Mouse (Mus musculus) CH12.LX (cell line): Measurements from ENCODE around the gene Adgrl3. TPM values are rescaled to one million over a fixed set of nuclear protein-coding genes. Genes with fewer than 3 reads are reported as not detected.

ENCODE experiments used
- DNase-seq: peaks from one replicate; pipeline ENCODE4 v3.0.0-alpha.2; 2013; ENCODE audit errors: extremely low read depth
- H3K27ac ChIP-seq: 2 replicates; pipeline ENCODE4 v1.5.1; 2012; ENCODE audit warnings: low read depth, mild to moderate bottlenecking, control low read depth, moderate library complexity; ENCODE audit not compliant: insufficient read depth
- H3K27me3 ChIP-seq: replicated peaks from 2 replicates; pipeline ENCODE3; 2012; ENCODE audit warnings: inconsistent platforms
- H3K36me3 ChIP-seq, 2 experiments: replicated peaks in 1 of 2; 2 replicates each; pipeline versions ENCODE3 to v1.6.1; 2012; ENCODE audit warnings: inconsistent platforms in 1 of 2, low read length in 1 of 2, mild to moderate bottlenecking in 1 of 2, mixed read lengths in 1 of 2, moderate library complexity in 1 of 2; ENCODE audit not compliant: control insufficient read depth in 1 of 2, insufficient read depth in 1 of 2
- H3K4me1 ChIP-seq, 2 experiments: 2 replicates each; pipeline ENCODE4 v1.6.1; 2012; ENCODE audit warnings: inconsistent platforms in 1 of 2, moderate library complexity in 1 of 2; ENCODE audit not compliant: insufficient read depth in 2 of 2, control insufficient read depth in 1 of 2
- H3K4me2 ChIP-seq: 2 replicates; pipeline ENCODE4 v1.6.1; 2012; ENCODE audit warnings: low read depth, mild to moderate bottlenecking, control low read depth; ENCODE audit not compliant: poor library complexity, insufficient read depth, severe bottlenecking
- H3K4me3 ChIP-seq, 3 experiments: fragments of 150-350 bp in 1 of 3; sonication (generic) in 1 of 3; replicated peaks in 1 of 3; 2 replicates each; pipeline versions ENCODE3 to v1.5.1; 2011 to 2012; ENCODE audit warnings: low read depth in 2 of 3, low read length in 2 of 3, mild to moderate bottlenecking in 2 of 3, moderate library complexity in 2 of 3, control low read depth in 1 of 3, improper control_type of control experiment in 1 of 3, inconsistent platforms in 1 of 3, mixed read lengths in 1 of 3; ENCODE audit not compliant: poor library complexity in 1 of 3
- H3K79me2 ChIP-seq: replicated peaks from 2 replicates; pipeline ENCODE4 v1.6.1; 2012; ENCODE audit warnings: mild to moderate bottlenecking, moderate library complexity; ENCODE audit not compliant: control insufficient read depth, poor library complexity, insufficient read depth, severe bottlenecking; ENCODE audit errors: extremely low read depth
- H3K9ac ChIP-seq: 2 replicates; pipeline ENCODE4 v1.6.1; 2012; ENCODE audit warnings: low read depth, mild to moderate bottlenecking, control low read depth, moderate library complexity; ENCODE audit not compliant: insufficient read depth
- H3K9me3 ChIP-seq: replicated peaks from 2 replicates; pipeline ENCODE3; 2012; ENCODE audit warnings: low read length, inconsistent platforms, mixed read lengths
- CHD2 ChIP-seq: IDR thresholded peaks from 2 replicates; pipeline ENCODE4 v1.6.1; 2011; ENCODE audit warnings: low read length, improper control_type of control experiment
- CTCF ChIP-seq, 2 experiments: IDR thresholded peaks in 1 of 2; conservative IDR thresholded peaks in 1 of 2; 2 replicates each; pipeline ENCODE4 v1.5.1; 2011 to 2012; ENCODE audit warnings: low read depth in 2 of 2, low read length in 2 of 2, improper control_type of control experiment in 1 of 2, inconsistent platforms in 1 of 2, mild to moderate bottlenecking in 1 of 2, moderate library complexity in 1 of 2
- ETS1 ChIP-seq: conservative IDR thresholded peaks from 2 replicates; pipeline ENCODE4 v1.6.1; 2012; ENCODE audit warnings: low read depth, mild to moderate bottlenecking, inconsistent platforms, low read length, improper control_type of control experiment, moderate library complexity
- HCFC1 ChIP-seq: IDR thresholded peaks from 2 replicates; pipeline ENCODE4 v1.6.1; 2012; ENCODE audit warnings: low read depth, mild to moderate bottlenecking, inconsistent platforms, low read length, improper control_type of control experiment
- IRF4 ChIP-seq: IDR thresholded peaks from 2 replicates; pipeline ENCODE4 v1.6.1; 2014; ENCODE audit warnings: low read depth, mild to moderate bottlenecking, inconsistent platforms, low read length, improper control_type of control experiment
- JUN ChIP-seq: IDR thresholded peaks from 2 replicates; pipeline ENCODE4 v1.6.1; 2011; ENCODE audit warnings: low read depth, mild to moderate bottlenecking, low read length, improper control_type of control experiment, moderate library complexity; ENCODE audit not compliant: insufficient read depth
- JUND ChIP-seq: conservative IDR thresholded peaks from 2 replicates; pipeline ENCODE4 v1.6.1; 2011; ENCODE audit warnings: low read depth, low read length, improper control_type of control experiment
- MAX ChIP-seq: IDR thresholded peaks from 2 replicates; pipeline ENCODE4 v1.6.1; 2011; ENCODE audit warnings: low read length, improper control_type of control experiment
- MEF2A ChIP-seq: IDR thresholded peaks from 2 replicates; pipeline ENCODE4 v1.6.1; 2014; ENCODE audit warnings: low read depth, mild to moderate bottlenecking, inconsistent platforms, low read length, improper control_type of control experiment, borderline replicate concordance
- NRF1 ChIP-seq: IDR thresholded peaks from 2 replicates; pipeline ENCODE4 v1.6.1; 2014; ENCODE audit warnings: low read depth, mild to moderate bottlenecking, inconsistent platforms, low read length, improper control_type of control experiment, moderate library complexity
- POLR2A ChIP-seq: IDR thresholded peaks from 2 replicates; pipeline ENCODE4 v1.6.1; 2011; ENCODE audit warnings: low read depth, mild to moderate bottlenecking, improper control_type of control experiment, low read length
- POLR2AphosphoS2 ChIP-seq: IDR thresholded peaks from 2 replicates; pipeline ENCODE4 v1.6.1; 2011; ENCODE audit warnings: low read depth, low read length, improper control_type of control experiment
- RAD21 ChIP-seq: IDR thresholded peaks from 2 replicates; pipeline ENCODE4 v1.6.1; 2011; ENCODE audit warnings: low read depth, mild to moderate bottlenecking, low read length, improper control_type of control experiment, moderate library complexity
- UBTF ChIP-seq: IDR thresholded peaks from 2 replicates; pipeline ENCODE4 v1.6.1; 2012; ENCODE audit warnings: low read depth, mild to moderate bottlenecking, inconsistent platforms, low read length, improper control_type of control experiment, moderate library complexity
- USF1 ChIP-seq: IDR thresholded peaks from 2 replicates; pipeline ENCODE4 v1.6.1; 2014; ENCODE audit warnings: low read depth, mild to moderate bottlenecking, inconsistent platforms, low read length, improper control_type of control experiment
- ZKSCAN1 ChIP-seq: IDR thresholded peaks from 2 replicates; pipeline ENCODE4 v1.6.1; 2012; ENCODE audit warnings: low read depth, inconsistent platforms, low read length, improper control_type of control experiment, borderline replicate concordance
- ZMIZ1 ChIP-seq: IDR thresholded peaks from 2 replicates; pipeline ENCODE4 v1.6.1; 2012; ENCODE audit warnings: low read depth, mild to moderate bottlenecking, inconsistent platforms, low read length, improper control_type of control experiment
- dilution Hi-C: fragments of 300-500 bp; cut with MboI; formaldehyde crosslinking; loops from 2 replicates; pipeline ENCODE4 v1.14.3; 2020; ENCODE audit warnings: low sequenced_read_pairs; ENCODE audit not compliant: extremely low pct_unique_long_range_greater_than_20kb, extremely low pct_ligation_motif_present
- in situ Hi-C: fragments of 300-500 bp; cut with MboI; formaldehyde crosslinking; loops from 3 replicates; pipeline ENCODE4 v1.14.3; 2019; ENCODE audit warnings: low sequenced_read_pairs, low pct_ligation_motif_present, low pct_unique_long_range_greater_than_20kb, mixed read lengths
- polyA plus RNA-seq: library from polyadenylated mRNA; unstranded; fragments of >175 nt; gene quantifications from 2 replicates; pipeline ENCODE4 v1.2.1, GENCODE M21; 2012; ENCODE audit warnings: low read depth; ENCODE audit not compliant: insufficient read length
- total RNA-seq, 2 experiments: library from RNA; depleted of rRNA; stranded (reverse); fragments of 300-350 nt in 1 of 2; fragments of >200 nt in 1 of 2; gene quantifications; 2 replicates each; pipeline ENCODE4 v1.2.3; 2012 to 2014

Gene Adgrl3
- total and polyA plus RNA-seq, 3 experiments, result 0.13 TPM; not detected in 2

DNA sequence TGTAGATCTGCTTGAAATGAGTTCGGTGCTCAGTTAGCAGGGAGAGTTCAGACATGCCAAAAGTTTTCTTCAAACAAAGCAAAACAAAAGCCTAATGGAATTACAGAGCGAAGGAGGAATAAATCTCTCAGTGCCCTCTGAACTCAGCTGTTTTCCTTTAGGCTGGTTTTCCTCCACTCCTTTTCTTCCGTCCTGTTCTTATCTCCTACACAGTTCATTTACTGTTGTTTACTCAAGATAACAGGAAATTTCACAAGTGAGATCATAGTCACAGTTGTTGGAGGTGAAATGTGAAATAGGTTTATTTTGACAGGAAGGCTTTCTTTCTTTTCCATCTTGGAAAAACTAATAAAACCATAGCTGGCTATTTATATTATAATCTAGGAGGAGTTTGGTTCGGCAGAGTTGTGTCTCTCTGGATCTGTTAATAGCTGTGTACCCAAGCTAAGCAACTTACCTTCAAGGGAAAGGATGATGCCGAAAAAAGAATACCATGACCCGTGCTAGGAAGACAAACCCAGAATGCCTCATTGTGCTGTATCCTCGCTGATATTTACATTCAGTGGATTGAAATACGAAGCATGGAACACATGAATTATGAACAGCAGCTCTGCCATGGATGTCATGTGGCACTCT is 456.2 kb downstream of the Adgrl3 start:
- dilution Hi-C loops (no loop called here), in situ Hi-C loops (no loop called here)
- Histone ChIP-seq H3K4me3 (no peak overlapping the region), H3K9ac (no peak overlapping the region), H3K4me2 (no peak overlapping the region), H3K27ac (no peak overlapping the region), H3K9me3 (no peaks in the 10 kb centered on the region), H3K4me1 (no peaks in the 10 kb centered on the region; a peak in 1 of 4 replicates), H3K27me3 (no peaks in the 10 kb centered on the region), H3K36me3 (no peaks in the 10 kb centered on the region), H3K79me2 (no peaks in the 10 kb centered on the region)
- no peak for TF ChIP-seq POLR2A
- no peak for TF ChIP-seq ZMIZ1
- TF ChIP-seq CHD2, result no peak
- TF ChIP-seq JUN, result no peak
- TF ChIP-seq JUND, result no peak
- TF ChIP-seq RAD21, result no peak
- TF ChIP-seq POLR2AphosphoS2, result no peak
- TF ChIP-seq IRF4, result no peak
- no peak for TF ChIP-seq MAX
- TF ChIP-seq ZKSCAN1, result no peak
- TF ChIP-seq NRF1, result no peak
- no peak for TF ChIP-seq MEF2A
- TF ChIP-seq USF1, result no peak
- TF ChIP-seq CTCF (conservative IDR thresholded peaks at IDR 0.05 in 1 of 2, IDR thresholded peaks at IDR 0.05 in 1 of 2; ENCODE audit: low read depth in 2 of 2, low read length in 2 of 2), result no peak
- no peak for TF ChIP-seq UBTF
- TF ChIP-seq ETS1, result no peak
- no peak for DNase-seq

DNA sequence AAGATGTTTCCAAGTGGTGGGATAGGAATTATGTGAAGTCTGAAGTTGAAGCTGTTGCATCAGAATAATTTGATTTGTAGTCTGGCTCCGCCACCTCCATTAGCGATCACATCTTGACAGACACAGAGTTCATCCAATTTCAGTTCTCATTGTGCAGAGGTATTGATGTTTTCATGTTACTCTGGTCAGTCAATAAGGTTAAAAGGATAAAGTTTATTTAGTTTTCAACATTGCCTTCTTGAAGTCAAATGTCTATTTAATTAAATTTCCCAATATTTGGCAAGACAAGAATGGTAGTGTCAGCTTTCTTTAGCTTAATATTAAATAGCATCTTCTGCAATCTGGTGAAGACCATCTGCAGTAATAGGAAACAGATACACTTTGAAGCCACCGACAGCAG is 461.0 kb downstream of the Adgrl3 start:
- no peaks in the 10 kb centered on the region for H3K36me3 ChIP-seq
- no peak overlapping the region for H3K4me2 ChIP-seq
- dilution Hi-C loops (no loop called here), in situ Hi-C loops (no loop called here)
- H3K27me3 ChIP-seq, result no peaks in the 10 kb centered on the region
- no peak overlapping the region for H3K9ac ChIP-seq
- TF ChIP-seq HCFC1 (no peak), RAD21 (no peak), MEF2A (no peak)
- no peak overlapping the region for H3K27ac ChIP-seq
- no peak for DNase-seq
- H3K4me3 ChIP-seq, result no peak overlapping the region
- no peaks in the 10 kb centered on the region for H3K9me3 ChIP-seq
- H3K79me2 ChIP-seq, result no peaks in the 10 kb centered on the region
- no peaks in the 10 kb centered on the region for H3K4me1 ChIP-seq
